Mouse (Mus musculus) spleen, postnatal 10 days (tissue): Measurements from ENCODE around the gene Rabl6.
"Not testable (repeated sequence)": the region's sequence is repeated elsewhere in the genome, so short reads cannot be mapped to it uniquely, and the experiment has no call there.

Source experiments
- DNase-seq, 2 experiments: peaks; one replicate each; pipeline ENCODE4 v3.0.0; 2021 to 2022; ENCODE audit warnings: low spot score in 2 of 2

The Rabl6 gene

GRCm38 (mm10) chr2:25575432-25576027, 32.8 kb downstream of the Rabl6 start:
- peak; percentile 23 to 62 for DNase-seq

GRCm38 (mm10) chr2:25574579-25575431, 33.5 kb downstream of the Rabl6 start, which contains the start of the genes Mamdc4 and Phpt1:
Gene Mamdc4 (minus strand): TSS chr2:25574845.
Gene Phpt1 (minus strand): TSS chr2:25575224.
- peak; percentile 86 to 95 for DNase-seq

GRCm38 (mm10) chr2:25574136-25574535, 34.2 kb downstream of the Rabl6 start:
- no peak for DNase-seq

GRCm38 (mm10) chr2:25573068-25573467, 35.3 kb downstream of the Rabl6 start:
- no peak for DNase-seq

- DNase-seq = no peak
Measured at GRCm38 (mm10) chr2:25571221-25571620, 37.1 kb downstream of the Rabl6 start.

- DNase-seq = no peak
Measured at GRCm38 (mm10) chr2:25569323-25569722, 39.0 kb downstream of the Rabl6 start.

- no peak for DNase-seq
Measured at GRCm38 (mm10) chr2:25568473-25569019, 39.8 kb downstream of the Rabl6 start.

- DNase-seq = no peak
Measured at GRCm38 (mm10) chr2:25566558-25566957, 41.8 kb downstream of the Rabl6 start.

GRCm38 (mm10) chr2:25565741-25566140, 42.6 kb downstream of the Rabl6 start:
- DNase-seq = no peak

- no peak for DNase-seq
Measured at GRCm38 (mm10) chr2:25561946-25562345, 46.4 kb downstream of the Rabl6 start.

- no peak for DNase-seq
Measured at GRCm38 (mm10) chr2:25560551-25560950, 47.8 kb downstream of the Rabl6 start.

- DNase-seq = no peak
Measured at GRCm38 (mm10) chr2:25558774-25559173, 49.5 kb downstream of the Rabl6 start.

GRCm38 (mm10) chr2:25557964-25558360, 50.4 kb downstream of the Rabl6 start:
- no peak for DNase-seq

GRCm38 (mm10) chr2:25557221-25557963, 50.9 kb downstream of the Rabl6 start, which contains the start of gene Edf1:
Gene Edf1 (plus strand): TSS chr2:25557847.
- DNase-seq = peak; percentile 84 to 94

GRCm38 (mm10) chr2:25556296-25556695, 52.0 kb downstream of the Rabl6 start:
- DNase-seq = no peak

- DNase-seq = not testable (repeated sequence)
Measured at GRCm38 (mm10) chr2:25555479-25555878, 52.8 kb downstream of the Rabl6 start.

GRCm38 (mm10) chr2:25553171-25553786, 55.0 kb downstream of the Rabl6 start:
- DNase-seq = not testable (repeated sequence)

- DNase-seq = peak in 1 of 2 experiments; percentile 48
Measured at GRCm38 (mm10) chr2:25551186-25551585, 57.1 kb downstream of the Rabl6 start.

GRCm38 (mm10) chr2:25549021-25549991, 59.0 kb downstream of the Rabl6 start:
- DNase-seq = no peak

GRCm38 (mm10) chr2:25546811-25547491, 61.4 kb downstream of the Rabl6 start, which contains the start of gene Traf2:
Gene Traf2 (minus strand): TSS chr2:25546940.
- peak; percentile 96 to 98 for DNase-seq
